ENCODE assay signal across 27 mouse cellular contexts in the genomic region with DNA sequence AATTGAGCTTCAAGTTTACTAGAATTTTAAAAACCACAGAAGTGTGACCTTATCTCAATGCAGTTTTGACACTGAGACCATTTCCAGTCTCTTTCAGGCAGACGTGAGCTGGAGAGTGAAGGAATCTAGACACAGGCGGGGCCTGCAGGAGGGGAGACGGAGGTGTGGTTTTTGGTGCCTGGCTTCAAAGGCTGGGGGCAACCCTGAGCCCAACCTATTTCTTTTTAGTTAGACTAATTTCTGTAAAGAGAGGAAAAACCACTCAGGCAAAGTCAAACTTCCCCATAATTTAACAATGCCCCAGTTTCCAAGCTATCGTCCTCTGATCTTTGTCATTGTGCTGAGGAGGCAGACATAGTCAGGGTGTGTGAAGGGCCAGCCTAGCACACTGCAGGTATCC.
DNase-seq lines count a peak whose midpoint lies in the region; ATAC-seq and TF ChIP-seq lines count a peak whose summit lies in the region.
"Had no signal": no experiment of that assay in that cellular context is flagged by ENCODE, and none has a peak within 500 bp of the region (broad histone marks: within the 10 kb centered on the region; RNA-seq: fewer than 3 reads in every experiment).

No protein-coding gene starts in this region.

- no peak overlapping the region; the same call in 1 of the 2 replicates for H3K4me3 ChIP-seq in G1E (ENCODE audit: low read depth, low read length)
- no peak overlapping the region for H3K4me3 ChIP-seq in midbrain, postnatal 0 days (ENCODE audit: low read depth, low read length)
- H3K4me3 ChIP-seq: embryonic facial prominence, embryonic 12.5 days; heart, adult 2 months; hindbrain, embryonic 13.5 days; kidney, embryonic 15.5 days; layer of hippocampus, adult 2 months; left cerebral cortex, adult 2 months; limb, embryonic 12.5 days; lung, embryonic 15.5 days; megakaryocyte, embryonic 14.5 days; midbrain, embryonic 13.5 days had no signal

- H3K4me2 ChIP-seq in midbrain, postnatal 0 days (ENCODE audit: low read depth, low read length, poor library complexity, severe bottlenecking), result no peak overlapping the region
- H3K4me2 ChIP-seq: embryonic facial prominence, embryonic 12.5 days; hindbrain, embryonic 13.5 days; kidney, embryonic 15.5 days; limb, embryonic 12.5 days; lung, embryonic 15.5 days; midbrain, embryonic 13.5 days had no signal

- H3K27me3 ChIP-seq in G1E (ENCODE audit: insufficient read depth, low read length), result no peaks in the 10 kb centered on the region
- no peaks in the 10 kb centered on the region for H3K27me3 ChIP-seq in midbrain, postnatal 0 days (ENCODE audit: insufficient read depth, low read length)
- H3K27me3 ChIP-seq: embryonic facial prominence, embryonic 12.5 days; hindbrain, embryonic 13.5 days; kidney, embryonic 15.5 days; limb, embryonic 12.5 days; lung, embryonic 15.5 days; midbrain, embryonic 13.5 days had no signal

- H3K4me1 ChIP-seq in G1E (ENCODE audit: insufficient read depth, low read depth, low read length), result peaks cover 65% of the 10 kb centered on the region
- H3K4me1 ChIP-seq in midbrain, postnatal 0 days (ENCODE audit: insufficient read depth, low read length), result peaks cover 3% of the 10 kb centered on the region; the same call in 1 of the 2 replicates
- H3K4me1 ChIP-seq: hindbrain, embryonic 13.5 days; kidney, embryonic 15.5 days; limb, embryonic 12.5 days had no signal

- peak; percentile 52 for DNase-seq in CD4-positive, CD25-positive, alpha-beta regulatory T cell, adult 2 months (ENCODE audit: low read depth, low spot score)
- peak; percentile 42 for DNase-seq in G1E (ENCODE audit: low spot score)
- DNase-seq in thymus, postnatal 14 days, result peak; percentile 35
- DNase-seq in kidney, postnatal 14 days, result no peak
- DNase-seq in adrenal gland, adult 2 months, result no peak
- DNase-seq in gastrocnemius, postnatal 4 days (ENCODE audit: low spot score in 2 of 2), result no peak
- DNase-seq in midbrain, postnatal 0 days (ENCODE audit: low spot score), result no peak
- DNase-seq: adrenal gland, postnatal 14 days; cerebellum, adult 2 months; cerebellum, postnatal 25 days; gastrocnemius, postnatal 25 days; heart, adult 2 months; heart, postnatal 14 days; kidney, adult 11 months; kidney, postnatal 36 days; lung, postnatal 36 days had no signal

- H3K36me3 ChIP-seq in G1E (replicated peaks), result peaks cover 16% of the 10 kb centered on the region
- H3K36me3 ChIP-seq in midbrain, postnatal 0 days (ENCODE audit: insufficient read depth, low read length), result no peaks in the 10 kb centered on the region
- H3K36me3 ChIP-seq: embryonic facial prominence, embryonic 12.5 days; hindbrain, embryonic 13.5 days; kidney, embryonic 15.5 days; limb, embryonic 12.5 days; lung, embryonic 15.5 days; midbrain, embryonic 13.5 days had no signal

- no peaks in the 10 kb centered on the region for H3K9me3 ChIP-seq in G1E (replicated peaks)
- H3K9me3 ChIP-seq in midbrain, postnatal 0 days (ENCODE audit: low read length), result no peaks in the 10 kb centered on the region
- H3K9me3 ChIP-seq: embryonic facial prominence, embryonic 12.5 days; hindbrain, embryonic 13.5 days; kidney, embryonic 15.5 days; limb, embryonic 12.5 days; lung, embryonic 15.5 days; megakaryocyte, embryonic 14.5 days; midbrain, embryonic 13.5 days had no signal

- TF ChIP-seq CTCF in G1E (IDR thresholded peaks at IDR 0.05; ENCODE audit: low read depth, low read length), result no peak
- no peak for TF ChIP-seq CTCF in midbrain, postnatal 0 days (IDR thresholded peaks at IDR 0.05)

- no peak for ATAC-seq in G1E (ENCODE audit: extremely low read depth, insufficient number of reproducible peaks, low FRiP score, poor library complexity, severe bottlenecking)
- ATAC-seq in hematopoietic stem cell, adult 5-6 weeks (replicated peaks in 1 of 2; ENCODE audit: insufficient read depth in 1 of 2, low FRiP score in 2 of 2, low TSS enrichment in 1 of 2, low read depth in 1 of 2, poor library complexity in 2 of 2, severe bottlenecking in 2 of 2), result peak; percentile 34 to 53; a peak in 2 of 4 replicates
- ATAC-seq in midbrain, postnatal 0 days (ENCODE audit: low FRiP score), result no peak
- ATAC-seq: forebrain, embryonic 14.5 days; midbrain, embryonic 13.5 days had no signal

- H3K9ac ChIP-seq in midbrain, postnatal 0 days (replicated peaks; ENCODE audit: low read length, poor library complexity, severe bottlenecking), result no peak overlapping the region
- H3K9ac ChIP-seq: embryonic facial prominence, embryonic 12.5 days; hindbrain, embryonic 13.5 days; kidney, embryonic 15.5 days; limb, embryonic 12.5 days; lung, embryonic 15.5 days; midbrain, embryonic 13.5 days had no signal

- 54% methylated on average over 4 of the region's 4 CpGs for WGBS in midbrain, postnatal 0 days

- H3K27ac ChIP-seq in midbrain, postnatal 0 days (ENCODE audit: low read depth, low read length), result no peak overlapping the region
- H3K27ac ChIP-seq: embryonic facial prominence, embryonic 12.5 days; heart, adult 2 months; hindbrain, embryonic 13.5 days; kidney, embryonic 15.5 days; layer of hippocampus, adult 2 months; left cerebral cortex, adult 2 months; limb, embryonic 12.5 days; lung, embryonic 15.5 days; midbrain, embryonic 13.5 days had no signal

Comparison
In these comparisons a context has a peak if more than half of its experiments do, and no peak if none do; other contexts are left out.
1. DNase-seq: peak in CD4-positive, CD25-positive, alpha-beta regulatory T cell, adult 2 months (single experiment), G1E (single experiment) and thymus, postnatal 14 days (single experiment); none in kidney, postnatal 14 days (single experiment), adrenal gland, adult 2 months (single experiment), gastrocnemius, postnatal 4 days (0 of 2) and midbrain, postnatal 0 days (single experiment).
2. ATAC-seq: peak in hematopoietic stem cell, adult 5-6 weeks (2 of 2); none in G1E (single experiment) and midbrain, postnatal 0 days (single experiment).